Mouse (Mus musculus): ENCODE measurements around the gene Fam217b. TPM values are rescaled to one million over a fixed set of nuclear protein-coding genes. Genes with fewer than 3 reads are reported as not detected.

Gene Fam217b
- polyA plus RNA-seq, 1 experiment from 2014 or later: 1.2 TPM

GRCm38 (mm10) chr2:178421603-178422002 lies 7.3 kb downstream of the Fam217b start:
- Histone ChIP-seq H3K9ac (no peak overlapping the region), H3K36me3 (peaks cover 5% of the 10 kb centered on the region), H3K4me3 (no peak overlapping the region), H3K27ac (peak overlapping the region; percentile 54), H3K4me1 (peaks cover 14% of the 10 kb centered on the region; the same call in 1 of the 2 replicates), H3K27me3 (replicated peaks) (no peaks in the 10 kb centered on the region), H3K4me2 (no peak overlapping the region), H3K9me3 (replicated peaks) (no peaks in the 10 kb centered on the region)
- no peak for ATAC-seq
- WGBS (ENCODE audit: insufficient replicate concordance): 49% methylated on average over 6 of the region's 6 CpGs

GRCm38 (mm10) chr2:178422186-178422585 lies 7.9 kb downstream of the Fam217b start:
- no peak overlapping the region for H3K4me3 ChIP-seq
- H3K36me3 ChIP-seq: peaks cover 5% of the 10 kb centered on the region
- WGBS (ENCODE audit: insufficient replicate concordance): 52% methylated on average over 2 of the region's 3 CpGs
- H3K27ac ChIP-seq: 0 out of 2 replicates have a peak overlapping the region, but pooled peaks have one; percentile 54
- no peaks in the 10 kb centered on the region for H3K27me3 ChIP-seq (replicated peaks)
- H3K9me3 ChIP-seq (replicated peaks): no peaks in the 10 kb centered on the region
- H3K4me2 ChIP-seq: no peak overlapping the region
- ATAC-seq: no peak
- no peak overlapping the region for H3K9ac ChIP-seq
- H3K4me1 ChIP-seq: peaks cover 9% of the 10 kb centered on the region; the same call in 1 of the 2 replicates

DNA sequence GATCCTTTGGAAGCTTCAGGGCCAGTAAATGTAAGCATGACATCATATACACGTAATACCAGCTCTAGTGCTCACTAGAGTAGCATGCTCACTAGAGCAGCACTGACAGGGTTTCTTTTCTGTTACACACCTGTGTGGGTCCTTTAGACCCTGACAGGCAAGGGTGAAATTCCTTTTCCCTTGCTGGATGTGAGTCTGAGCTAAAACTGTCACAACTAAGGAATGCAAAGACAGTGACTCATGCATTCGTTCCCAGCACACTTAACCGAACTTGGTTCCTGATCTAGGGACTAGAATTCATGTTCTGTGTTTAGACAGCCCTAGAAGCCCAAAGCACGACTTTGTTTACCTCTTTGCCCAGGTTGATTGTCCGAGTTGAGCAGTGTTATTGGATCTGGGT lies 8.9 kb downstream of the Fam217b start:
- H3K9me3 ChIP-seq (replicated peaks): no peaks in the 10 kb centered on the region
- peaks cover under 1% of the 10 kb centered on the region for H3K36me3 ChIP-seq
- H3K4me3 ChIP-seq: no peak overlapping the region
- no peak overlapping the region for H3K9ac ChIP-seq
- no peak overlapping the region for H3K4me2 ChIP-seq
- 60% methylated on average over 5 of the region's 5 CpGs for WGBS (ENCODE audit: insufficient replicate concordance)
- H3K27me3 ChIP-seq (replicated peaks): no peaks in the 10 kb centered on the region
- peaks cover 4% of the 10 kb centered on the region; the same call in 1 of the 2 replicates for H3K4me1 ChIP-seq
- no peak overlapping the region for H3K27ac ChIP-seq
- ATAC-seq: no peak

DNA sequence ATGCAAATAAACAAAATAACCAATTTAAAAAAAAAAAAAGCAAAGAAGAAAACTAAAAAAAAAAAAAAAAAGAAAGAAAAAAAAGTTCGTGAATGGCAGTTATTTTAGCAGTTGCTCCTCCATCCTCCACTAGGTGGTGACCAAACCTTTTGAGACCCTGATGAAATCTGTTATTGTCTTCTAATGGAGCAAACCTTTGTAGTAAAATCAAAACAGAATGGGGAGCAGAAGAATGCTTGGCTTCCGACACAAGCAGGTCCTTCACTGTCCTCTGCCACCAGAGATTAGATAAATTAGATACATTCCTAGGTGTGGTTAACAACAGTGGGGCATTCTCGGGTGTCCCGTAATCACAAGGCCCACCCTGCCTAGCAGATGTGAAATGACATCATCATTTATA lies 11.9 kb downstream of the Fam217b start:
- WGBS (ENCODE audit: insufficient replicate concordance): 33% methylated on average over 4 of the region's 4 CpGs
- ATAC-seq: no peak
- no peaks in the 10 kb centered on the region for H3K9me3 ChIP-seq (replicated peaks)
- H3K4me3 ChIP-seq: no peak overlapping the region
- no peaks in the 10 kb centered on the region for H3K36me3 ChIP-seq
- no peak overlapping the region for H3K27ac ChIP-seq
- H3K27me3 ChIP-seq (replicated peaks): no peaks in the 10 kb centered on the region
- H3K4me2 ChIP-seq: no peak overlapping the region
- H3K9ac ChIP-seq: no peak overlapping the region
- H3K4me1 ChIP-seq: peaks cover under 1% of the 10 kb centered on the region; the same call in 1 of the 2 replicates

- Histone ChIP-seq H3K27ac (no peak overlapping the region), H3K9me3 (replicated peaks) (no peaks in the 10 kb centered on the region), H3K27me3 (replicated peaks) (no peaks in the 10 kb centered on the region), H3K36me3 (no peaks in the 10 kb centered on the region), H3K9ac (no peak overlapping the region), H3K4me1 (no peaks in the 10 kb centered on the region; the same call in 1 of the 2 replicates), H3K4me2 (no peak overlapping the region), H3K4me3 (no peak overlapping the region)
- no peak for ATAC-seq
- 61% methylated on average over 5 of the region's 5 CpGs for WGBS (ENCODE audit: insufficient replicate concordance)
Measured at GRCm38 (mm10) chr2:178427181-178427580, 12.9 kb downstream of the Fam217b start.

GRCm38 (mm10) chr2:178428183-178428582 lies 13.9 kb downstream of the Fam217b start:
- Histone ChIP-seq H3K4me3 (no peak overlapping the region), H3K27ac (no peak overlapping the region), H3K9ac (no peak overlapping the region), H3K9me3 (replicated peaks) (no peaks in the 10 kb centered on the region), H3K27me3 (replicated peaks) (no peaks in the 10 kb centered on the region), H3K4me2 (no peak overlapping the region), H3K36me3 (no peaks in the 10 kb centered on the region), H3K4me1 (no peaks in the 10 kb centered on the region)
- ATAC-seq: no peak
- WGBS (ENCODE audit: insufficient replicate concordance): 50% methylated on average over 9 of the region's 9 CpGs

- Histone ChIP-seq H3K4me1 (no peaks in the 10 kb centered on the region), H3K27ac (no peak overlapping the region), H3K4me3 (no peak overlapping the region), H3K9ac (no peak overlapping the region), H3K27me3 (replicated peaks) (no peaks in the 10 kb centered on the region), H3K36me3 (no peaks in the 10 kb centered on the region), H3K9me3 (replicated peaks) (no peaks in the 10 kb centered on the region), H3K4me2 (no peak overlapping the region)
- WGBS (ENCODE audit: insufficient replicate concordance): 64% methylated on average over 4 of the region's 4 CpGs
- no peak for ATAC-seq
Measured at GRCm38 (mm10) chr2:178428676-178429075, 14.4 kb downstream of the Fam217b start.

- no peaks in the 10 kb centered on the region for H3K9me3 ChIP-seq (replicated peaks)
- H3K9ac ChIP-seq: no peak overlapping the region
- H3K27me3 ChIP-seq (replicated peaks): no peaks in the 10 kb centered on the region
- H3K27ac ChIP-seq: no peak overlapping the region
- no peak overlapping the region for H3K4me3 ChIP-seq
- WGBS (ENCODE audit: insufficient replicate concordance): 64% methylated on average over 6 of the region's 6 CpGs
- H3K4me2 ChIP-seq: no peak overlapping the region
- no peaks in the 10 kb centered on the region for H3K4me1 ChIP-seq
- H3K36me3 ChIP-seq: no peaks in the 10 kb centered on the region
- no peak for ATAC-seq
Measured at GRCm38 (mm10) chr2:178429426-178429825, 15.1 kb downstream of the Fam217b start.

GRCm38 (mm10) chr2:178430231-178430630 lies 15.9 kb downstream of the Fam217b start, which contains the start of gene Cdh26:
TSS of gene Cdh26 (plus strand) at chr2:178430531.
- Histone ChIP-seq H3K27ac (no peak within 1 kb of the TSS), H3K4me3 (no peak within 1 kb of the TSS), H3K9ac (no peak within 1 kb of the TSS), H3K4me1 (no peaks in the 10 kb centered on the region), H3K27me3 (replicated peaks) (no peaks in the 10 kb centered on the region), H3K9me3 (replicated peaks) (no peaks in the 10 kb centered on the region), H3K4me2 (no peak within 1 kb of the TSS), H3K36me3 (no peaks in the 10 kb centered on the region)
- 85% methylated on average over 4 of the region's 4 CpGs for WGBS (ENCODE audit: insufficient replicate concordance)
- no peak for ATAC-seq

- Histone ChIP-seq H3K4me2 (no peak overlapping the region), H3K27me3 (replicated peaks) (no peaks in the 10 kb centered on the region), H3K36me3 (no peaks in the 10 kb centered on the region), H3K4me1 (no peaks in the 10 kb centered on the region), H3K9me3 (replicated peaks) (no peaks in the 10 kb centered on the region), H3K27ac (no peak overlapping the region), H3K4me3 (no peak overlapping the region), H3K9ac (no peak overlapping the region)
- ATAC-seq: no peak
- WGBS (ENCODE audit: insufficient replicate concordance): 49% methylated on average over 2 of the region's 2 CpGs
Measured at GRCm38 (mm10) chr2:178433495-178433894, 19.2 kb downstream of the Fam217b start.

DNA sequence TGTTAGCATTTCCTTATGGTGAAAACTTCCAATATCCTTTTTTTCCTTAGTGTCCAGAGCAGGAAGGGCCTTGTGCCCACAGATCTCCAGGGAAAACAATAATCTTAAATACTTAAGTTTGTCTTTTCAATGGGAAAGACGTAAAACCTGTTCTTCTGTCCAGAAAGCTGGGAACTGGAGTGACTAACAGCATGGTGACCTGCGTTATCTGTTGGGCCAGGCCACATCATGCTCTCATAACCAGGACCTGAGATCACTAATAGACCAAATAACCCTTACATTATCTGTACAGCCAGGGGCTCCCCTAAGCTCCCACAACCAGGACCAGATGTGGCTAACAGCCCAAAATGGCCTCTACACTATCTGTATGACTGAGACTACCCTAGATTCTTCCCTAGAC lies 19.6 kb downstream of the Fam217b start:
- Histone ChIP-seq H3K27ac (no peak overlapping the region), H3K4me1 (no peaks in the 10 kb centered on the region), H3K9ac (no peak overlapping the region), H3K27me3 (replicated peaks) (no peaks in the 10 kb centered on the region), H3K4me3 (no peak overlapping the region), H3K36me3 (no peaks in the 10 kb centered on the region), H3K9me3 (replicated peaks) (no peaks in the 10 kb centered on the region), H3K4me2 (no peak overlapping the region)
- 65% methylated on average over 2 of the region's 2 CpGs for WGBS (ENCODE audit: insufficient replicate concordance)
- no peak for ATAC-seq

DNA sequence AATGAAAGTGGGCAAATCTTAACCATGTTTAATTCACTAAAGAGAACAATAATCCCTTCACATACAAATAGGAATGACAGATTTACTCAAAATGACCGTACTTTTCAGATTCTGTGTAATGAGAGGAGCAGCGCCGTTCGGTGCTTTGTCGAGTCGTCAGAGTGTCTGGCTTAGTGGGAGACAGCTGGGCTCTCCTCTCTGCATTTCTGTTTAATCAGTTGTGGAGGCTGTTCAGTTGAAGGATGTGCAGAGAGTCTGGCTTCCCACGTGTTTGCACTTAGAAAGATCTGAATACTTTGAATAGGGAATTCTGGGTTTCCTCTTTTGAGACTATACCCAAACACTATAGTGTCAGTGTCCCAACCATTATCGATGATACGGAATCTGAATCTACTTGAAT lies 23.0 kb downstream of the Fam217b start:
- no peak for ATAC-seq
- H3K36me3 ChIP-seq: no peaks in the 10 kb centered on the region
- WGBS (ENCODE audit: insufficient replicate concordance): 70% methylated on average over 9 of the region's 9 CpGs
- H3K9ac ChIP-seq: no peak overlapping the region
- no peak overlapping the region for H3K27ac ChIP-seq
- no peaks in the 10 kb centered on the region for H3K4me1 ChIP-seq
- H3K27me3 ChIP-seq (replicated peaks): no peaks in the 10 kb centered on the region
- no peak overlapping the region for H3K4me2 ChIP-seq
- no peaks in the 10 kb centered on the region for H3K9me3 ChIP-seq (replicated peaks)
- H3K4me3 ChIP-seq: no peak overlapping the region

GRCm38 (mm10) chr2:178449386-178449785 lies 35.1 kb downstream of the Fam217b start:
- no peaks in the 10 kb centered on the region for H3K4me1 ChIP-seq
- no peak overlapping the region for H3K27ac ChIP-seq
- no peak overlapping the region for H3K4me3 ChIP-seq
- no peak overlapping the region for H3K4me2 ChIP-seq
- H3K9ac ChIP-seq: no peak overlapping the region
- H3K36me3 ChIP-seq: no peaks in the 10 kb centered on the region
- 66% methylated on average over 4 of the region's 4 CpGs for WGBS (ENCODE audit: insufficient replicate concordance)
- H3K27me3 ChIP-seq (replicated peaks): no peaks in the 10 kb centered on the region
- no peaks in the 10 kb centered on the region for H3K9me3 ChIP-seq (replicated peaks)
- no peak for ATAC-seq
